Mouse (Mus musculus): ENCODE results near the gene Foxa3. TPM values are rescaled to one million over a fixed set of nuclear protein-coding genes. Genes with fewer than 3 reads are reported as not detected.

The Foxa3 gene
- polyA plus RNA-seq, 1 experiment from 2014 or later: 0.81 TPM

DNA sequence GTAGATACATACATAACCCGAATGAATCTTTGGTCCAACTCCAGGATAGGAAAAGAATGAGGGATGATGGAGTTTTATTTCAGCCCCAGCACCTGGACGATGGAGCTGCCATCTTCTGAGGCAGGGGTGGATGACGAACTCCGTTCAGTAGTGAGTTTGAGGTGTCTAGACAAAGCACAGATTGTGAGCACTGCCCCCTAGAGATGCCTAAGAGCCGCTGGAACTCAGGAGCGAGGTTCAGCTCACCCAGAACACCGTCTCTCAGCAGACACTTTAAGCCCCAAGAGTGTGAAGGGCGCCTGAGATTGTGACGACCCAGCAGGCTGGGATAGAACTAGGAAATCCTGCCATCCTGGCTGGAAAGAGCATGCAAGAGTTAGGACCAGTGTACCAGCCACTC lies 24.5 kb downstream of the Foxa3 start:
- WGBS: 48% methylated on average over 9 of the region's 9 CpGs
- no peak overlapping the region for H3K27ac ChIP-seq
- peaks cover 28% of the 10 kb centered on the region; the same call in 1 of the 2 replicates for H3K36me3 ChIP-seq
- no peak overlapping the region for H3K4me2 ChIP-seq
- no peak overlapping the region for H3K9ac ChIP-seq (replicated peaks)
- H3K4me3 ChIP-seq (replicated peaks): no peak overlapping the region
- H3K9me3 ChIP-seq: no peaks in the 10 kb centered on the region
- ATAC-seq (ENCODE audit: insufficient number of reproducible peaks, insufficient read depth, low FRiP score, low TSS enrichment, low read depth): no peak
- peaks cover 3% of the 10 kb centered on the region; the same call in 1 of the 2 replicates for H3K27me3 ChIP-seq
- peaks cover 9% of the 10 kb centered on the region for H3K4me1 ChIP-seq (replicated peaks)

DNA sequence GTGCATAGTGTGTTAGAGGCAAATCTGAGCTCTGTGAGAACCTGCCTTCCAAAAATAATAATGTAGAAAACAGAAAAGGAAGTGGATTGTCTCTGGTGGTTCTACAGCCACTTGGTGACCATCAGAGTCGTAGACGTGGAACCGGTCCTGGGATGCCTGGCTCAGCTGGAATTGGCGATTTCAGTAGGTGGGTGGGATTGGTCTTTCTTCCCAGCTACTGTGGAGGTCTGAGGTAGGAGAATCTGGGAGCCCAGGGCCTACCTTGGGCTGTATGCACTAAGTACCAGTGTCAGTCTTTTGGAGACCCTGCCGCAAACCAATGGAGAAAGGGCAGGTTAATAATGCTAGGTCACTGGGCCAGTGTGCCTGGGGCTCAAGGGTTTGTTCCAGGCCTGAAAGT lies 30.3 kb downstream of the Foxa3 start:
- Histone ChIP-seq H3K4me3 (replicated peaks) (peak overlapping the region; percentile 56), H3K27me3 (peaks cover 40% of the 10 kb centered on the region), H3K36me3 (peaks cover 22% of the 10 kb centered on the region; the same call in 1 of the 2 replicates), H3K4me2 (peak overlapping the region; percentile 84), H3K9ac (replicated peaks) (no peak overlapping the region), H3K27ac (no peak overlapping the region), H3K4me1 (replicated peaks) (peaks cover 15% of the 10 kb centered on the region; the same call in 1 of the 2 replicates), H3K9me3 (no peaks in the 10 kb centered on the region)
- 87% methylated on average over 5 of the region's 5 CpGs for WGBS
- ATAC-seq (ENCODE audit: insufficient number of reproducible peaks, insufficient read depth, low FRiP score, low TSS enrichment, low read depth): no peak

DNA sequence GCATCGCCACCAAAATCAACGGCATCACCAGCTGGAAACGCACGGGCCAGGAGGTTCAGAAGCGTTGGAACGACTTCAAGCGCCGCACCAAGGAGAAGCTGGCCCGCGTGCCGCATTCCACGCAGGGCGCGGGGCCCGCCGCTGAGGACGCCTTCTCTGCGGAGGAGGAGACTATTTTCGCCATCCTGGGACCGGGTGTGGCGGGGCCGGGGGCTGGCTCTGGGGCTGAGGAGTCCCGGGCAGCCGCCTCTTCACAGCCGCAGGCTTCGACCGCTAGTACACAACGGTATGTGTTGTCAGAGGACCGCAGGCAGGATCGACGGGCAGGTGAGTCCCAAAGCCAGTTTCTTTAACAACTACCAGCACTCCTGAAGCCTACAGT lies 31.1 kb downstream of the Foxa3 start:
- H3K9ac ChIP-seq (replicated peaks): peak overlapping the region; percentile 63
- H3K27ac ChIP-seq: no peak overlapping the region
- peaks cover 19% of the 10 kb centered on the region; the same call in 1 of the 2 replicates for H3K36me3 ChIP-seq
- H3K9me3 ChIP-seq: no peaks in the 10 kb centered on the region
- H3K4me3 ChIP-seq (replicated peaks): peak overlapping the region; percentile 56
- ATAC-seq (ENCODE audit: insufficient number of reproducible peaks, insufficient read depth, low FRiP score, low TSS enrichment, low read depth): no peak
- H3K4me2 ChIP-seq: peak overlapping the region; percentile 84
- peaks cover 15% of the 10 kb centered on the region; the same call in 1 of the 2 replicates for H3K4me1 ChIP-seq (replicated peaks)
- WGBS: 3% methylated on average over 31 of the region's 31 CpGs
- peaks cover 44% of the 10 kb centered on the region for H3K27me3 ChIP-seq

DNA sequence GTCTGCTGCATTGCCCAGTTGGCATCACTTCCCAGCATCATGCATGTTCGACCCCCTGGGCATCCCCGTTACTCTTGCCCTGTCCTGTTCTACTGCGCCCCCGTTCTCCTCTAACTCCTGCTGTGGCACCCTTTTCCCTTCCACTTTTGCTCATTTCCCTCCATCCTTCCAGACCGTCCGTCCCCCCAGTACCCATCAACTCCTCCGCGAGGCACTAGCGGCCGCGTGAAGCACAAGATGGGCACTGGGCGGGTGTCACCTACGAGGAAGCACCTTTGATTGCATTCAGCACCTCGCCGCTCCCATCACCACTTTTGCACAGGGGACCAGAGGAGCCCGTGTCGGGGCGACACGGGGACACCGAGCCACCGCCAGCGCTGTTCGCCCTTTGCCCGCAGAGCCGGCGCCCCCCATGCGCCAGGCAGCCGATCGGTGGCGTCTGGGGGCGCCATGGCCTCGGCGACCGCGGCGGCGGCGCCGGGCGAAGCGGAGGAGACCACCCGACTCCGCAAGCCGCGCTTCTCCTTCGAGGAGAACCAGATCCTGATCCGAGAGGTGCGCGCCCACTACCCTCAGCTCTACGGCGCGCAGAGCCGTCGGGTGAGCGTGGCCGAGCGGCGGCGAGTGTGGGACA lies 31.6 kb downstream of the Foxa3 start:
- 1% methylated on average over 54 of the region's 59 CpGs for WGBS
- peak overlapping the region; percentile 56 for H3K4me3 ChIP-seq (replicated peaks)
- H3K4me2 ChIP-seq: peak overlapping the region; percentile 84
- peaks cover 15% of the 10 kb centered on the region; the same call in 1 of the 2 replicates for H3K4me1 ChIP-seq (replicated peaks)
- no peaks in the 10 kb centered on the region for H3K9me3 ChIP-seq
- H3K27ac ChIP-seq: no peak overlapping the region
- H3K9ac ChIP-seq (replicated peaks): peak overlapping the region; percentile 63
- H3K27me3 ChIP-seq: peaks cover 44% of the 10 kb centered on the region
- peaks cover 17% of the 10 kb centered on the region; the same call in 1 of the 2 replicates for H3K36me3 ChIP-seq
- 0 out of 2 replicates have a peak, but pooled peaks have one; percentile 3 for ATAC-seq (ENCODE audit: insufficient number of reproducible peaks, insufficient read depth, low FRiP score, low TSS enrichment, low read depth)

DNA sequence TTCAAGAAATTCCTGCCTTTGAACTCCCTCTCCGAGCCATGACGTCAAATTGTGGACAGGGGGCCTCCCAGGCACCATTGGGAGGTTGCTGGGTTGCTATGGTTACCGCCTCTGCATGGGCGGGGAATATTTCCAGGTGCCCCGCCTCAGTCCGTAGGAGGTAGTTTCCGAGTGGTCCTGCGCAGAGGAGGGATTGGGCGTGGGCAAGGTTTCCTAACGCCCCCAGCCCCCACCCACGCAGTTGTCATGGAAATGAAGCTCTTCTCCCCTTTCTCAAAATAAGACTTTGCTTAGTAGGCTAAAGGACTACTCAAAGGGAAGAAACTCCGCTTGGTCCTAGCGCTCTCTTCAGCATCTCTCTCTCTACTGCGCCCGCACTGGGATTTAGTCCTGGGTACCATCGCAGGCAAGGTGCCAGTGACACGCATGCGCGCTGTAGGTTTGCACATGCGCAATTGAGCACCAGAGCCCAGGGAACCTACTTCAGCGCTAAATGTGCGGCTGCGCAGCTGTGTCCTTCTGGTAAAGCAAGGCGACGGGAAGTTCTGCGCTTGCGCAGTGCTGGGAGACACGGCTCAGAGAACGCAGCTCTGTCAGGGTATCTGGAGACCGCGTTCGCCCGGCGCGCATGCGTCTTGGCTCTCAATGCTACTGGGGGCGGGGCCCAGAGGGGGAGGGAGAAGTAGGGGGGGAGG lies 32.6 kb downstream of the Foxa3 start, which contains the start of gene Mypop:
TSS of gene Mypop (plus strand) at position 645 of the 695 bp plus-strand sequence.
- Histone ChIP-seq H3K4me1 (replicated peaks) (peaks cover 15% of the 10 kb centered on the region; the same call in 1 of the 2 replicates), H3K36me3 (peaks cover 8% of the 10 kb centered on the region; the same call in 1 of the 2 replicates), H3K4me2 (peak within 1 kb of the TSS; percentile 84), H3K27ac (peak within 1 kb of the TSS; percentile 84), H3K9me3 (no peaks in the 10 kb centered on the region), H3K27me3 (peaks cover 44% of the 10 kb centered on the region), H3K4me3 (replicated peaks) (peak within 1 kb of the TSS; percentile 56), H3K9ac (replicated peaks) (peak within 1 kb of the TSS; percentile 63)
- peak; percentile 92 for ATAC-seq (ENCODE audit: insufficient number of reproducible peaks, insufficient read depth, low FRiP score, low TSS enrichment, low read depth)
- WGBS: under 1% methylated on average over 37 of the region's 37 CpGs

DNA sequence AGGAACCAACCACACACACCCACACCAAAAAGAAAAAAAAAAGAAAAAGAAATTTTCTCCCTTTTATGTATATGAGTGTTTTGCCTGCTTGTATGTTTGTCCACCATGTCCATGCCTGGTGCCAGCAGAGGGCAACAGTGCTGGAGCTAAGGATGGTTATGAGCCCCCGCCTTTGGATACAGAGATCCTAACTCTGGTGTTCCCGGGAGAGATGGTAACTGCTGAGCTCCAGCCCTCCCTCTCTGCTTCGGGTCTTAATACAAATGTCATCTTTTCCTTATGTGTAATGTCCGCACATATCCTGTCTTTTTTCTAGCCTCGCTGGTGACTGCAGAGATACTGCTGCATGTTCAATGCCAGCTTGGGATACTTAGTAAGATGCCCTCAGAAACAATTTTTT lies 33.3 kb downstream of the Foxa3 start:
- ATAC-seq (ENCODE audit: insufficient number of reproducible peaks, insufficient read depth, low FRiP score, low TSS enrichment, low read depth): no peak
- Histone ChIP-seq H3K4me3 (replicated peaks) (peak overlapping the region; percentile 56), H3K9ac (replicated peaks) (no peak overlapping the region), H3K9me3 (no peaks in the 10 kb centered on the region), H3K4me1 (replicated peaks) (peaks cover 15% of the 10 kb centered on the region; the same call in 1 of the 2 replicates), H3K27me3 (peaks cover 44% of the 10 kb centered on the region), H3K27ac (peak overlapping the region; percentile 84), H3K36me3 (peaks cover 4% of the 10 kb centered on the region; the same call in 1 of the 2 replicates), H3K4me2 (peak overlapping the region; percentile 84)
- WGBS: 13% methylated on average over 5 of the region's 5 CpGs

DNA sequence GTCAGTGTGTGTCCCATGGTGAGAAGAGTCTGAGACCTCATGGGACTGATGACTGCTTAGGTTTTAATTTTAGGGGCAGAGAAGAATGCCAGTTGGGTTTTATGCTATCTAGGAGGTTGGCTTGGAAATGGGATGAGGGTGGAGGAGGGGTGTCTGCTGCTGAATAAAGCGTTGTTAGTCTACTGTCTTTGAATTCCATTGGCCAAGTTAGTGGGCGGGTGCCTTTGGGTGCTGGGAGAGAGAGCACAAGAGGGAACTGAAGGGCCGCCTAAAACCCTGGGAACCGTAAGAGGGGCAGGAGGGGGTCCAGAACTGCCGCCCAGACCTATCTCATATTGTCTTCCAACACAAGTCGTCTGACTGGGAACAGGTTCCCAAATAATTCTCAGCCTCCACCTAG lies 34.6 kb downstream of the Foxa3 start:
- Histone ChIP-seq H3K9me3 (no peaks in the 10 kb centered on the region), H3K9ac (replicated peaks) (no peak overlapping the region), H3K27me3 (peaks cover 40% of the 10 kb centered on the region), H3K4me1 (replicated peaks) (peaks cover 15% of the 10 kb centered on the region; the same call in 1 of the 2 replicates), H3K4me3 (replicated peaks) (no peak overlapping the region), H3K27ac (no peak overlapping the region), H3K36me3 (no peaks in the 10 kb centered on the region), H3K4me2 (no peak overlapping the region)
- ATAC-seq (ENCODE audit: insufficient number of reproducible peaks, insufficient read depth, low FRiP score, low TSS enrichment, low read depth): no peak
- 69% methylated on average over 6 of the region's 6 CpGs for WGBS

DNA sequence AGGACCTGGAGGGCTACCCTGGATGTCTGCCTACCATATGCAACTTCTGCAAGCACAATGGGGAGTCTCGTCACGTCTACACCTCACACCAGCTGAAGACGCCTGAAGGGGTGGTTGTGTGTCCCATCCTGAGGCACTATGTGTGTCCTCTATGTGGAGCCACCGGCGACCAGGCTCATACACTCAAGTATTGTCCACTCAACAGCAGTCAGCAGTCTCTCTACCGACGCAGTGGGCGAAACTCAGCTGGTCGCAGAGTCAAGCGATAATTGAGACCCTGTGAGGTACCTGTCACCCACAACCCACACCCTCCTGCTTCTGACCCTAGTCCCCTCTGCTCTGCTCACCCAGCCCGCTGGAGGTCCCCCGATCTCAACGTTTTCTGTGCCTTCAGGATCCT lies 35.6 kb downstream of the Foxa3 start:
- Histone ChIP-seq H3K27ac (no peak overlapping the region), H3K9me3 (no peaks in the 10 kb centered on the region), H3K36me3 (no peaks in the 10 kb centered on the region), H3K9ac (replicated peaks) (no peak overlapping the region), H3K4me2 (no peak overlapping the region), H3K27me3 (peaks cover 30% of the 10 kb centered on the region), H3K4me3 (replicated peaks) (no peak overlapping the region), H3K4me1 (replicated peaks) (peaks cover 15% of the 10 kb centered on the region; the same call in 1 of the 2 replicates)
- 68% methylated on average over 13 of the region's 13 CpGs for WGBS
- ATAC-seq (ENCODE audit: insufficient number of reproducible peaks, insufficient read depth, low FRiP score, low TSS enrichment, low read depth): no peak

DNA sequence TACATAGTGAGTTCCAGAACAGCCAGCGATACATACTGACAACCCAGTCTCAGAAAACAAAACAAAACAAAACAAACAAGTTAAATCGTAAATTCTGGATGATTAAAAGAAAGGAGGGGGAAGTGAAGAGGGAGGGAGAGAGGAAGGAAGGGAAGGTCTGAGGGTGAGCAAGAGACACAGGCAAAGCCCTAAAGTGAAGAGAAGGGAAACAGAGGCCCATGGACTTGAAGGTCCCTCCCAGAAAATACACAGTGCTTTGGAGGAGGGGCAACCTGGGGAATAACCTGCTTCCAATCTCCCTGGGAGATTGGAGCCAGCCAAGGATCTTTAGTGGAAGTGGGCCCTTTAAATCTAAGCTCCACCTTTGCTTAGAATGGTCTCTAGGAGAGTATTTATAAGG lies 36.2 kb downstream of the Foxa3 start, which contains the start of gene Nanos2:
TSS of gene Nanos2 (plus strand) at position 301 of the 400 bp plus-strand sequence.
- ATAC-seq (ENCODE audit: insufficient number of reproducible peaks, insufficient read depth, low FRiP score, low TSS enrichment, low read depth): no peak
- Histone ChIP-seq H3K4me2 (no peak within 1 kb of the TSS), H3K27ac (no peak within 1 kb of the TSS), H3K27me3 (peaks cover 23% of the 10 kb centered on the region), H3K36me3 (no peaks in the 10 kb centered on the region), H3K4me1 (replicated peaks) (peaks cover 12% of the 10 kb centered on the region; the same call in 1 of the 2 replicates), H3K9me3 (no peaks in the 10 kb centered on the region), H3K4me3 (replicated peaks) (no peak within 1 kb of the TSS), H3K9ac (replicated peaks) (no peak within 1 kb of the TSS)
- 56% methylated on average over 2 of the region's 2 CpGs for WGBS

DNA sequence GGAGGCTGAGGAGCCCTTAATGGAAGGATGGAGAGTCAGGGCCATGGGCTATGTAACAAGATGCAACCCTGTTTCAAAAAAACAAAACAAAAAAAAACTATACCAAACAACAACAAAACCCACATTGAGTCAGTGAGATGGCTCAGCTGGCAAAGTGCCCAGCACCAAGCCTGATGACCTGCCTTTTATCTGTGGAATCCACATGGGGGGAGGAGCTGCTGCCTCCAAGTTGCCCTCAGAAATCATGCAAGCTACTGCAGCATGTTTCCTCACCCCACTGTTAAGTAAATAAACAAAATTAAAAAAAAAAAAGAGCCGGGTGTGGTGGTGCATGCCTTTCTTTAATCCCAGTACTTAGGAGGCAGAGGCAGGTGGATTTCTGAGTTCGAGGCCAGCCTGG lies 36.8 kb downstream of the Foxa3 start:
- Histone ChIP-seq H3K27me3 (peaks cover 17% of the 10 kb centered on the region), H3K36me3 (no peaks in the 10 kb centered on the region), H3K4me3 (replicated peaks) (no peak overlapping the region), H3K4me2 (no peak overlapping the region), H3K4me1 (replicated peaks) (peaks cover 6% of the 10 kb centered on the region; the same call in 1 of the 2 replicates), H3K9ac (replicated peaks) (no peak overlapping the region), H3K27ac (no peak overlapping the region), H3K9me3 (no peaks in the 10 kb centered on the region)
- no peak for ATAC-seq (ENCODE audit: insufficient number of reproducible peaks, insufficient read depth, low FRiP score, low TSS enrichment, low read depth)
- 74% methylated on average over 2 of the region's 2 CpGs for WGBS

DNA sequence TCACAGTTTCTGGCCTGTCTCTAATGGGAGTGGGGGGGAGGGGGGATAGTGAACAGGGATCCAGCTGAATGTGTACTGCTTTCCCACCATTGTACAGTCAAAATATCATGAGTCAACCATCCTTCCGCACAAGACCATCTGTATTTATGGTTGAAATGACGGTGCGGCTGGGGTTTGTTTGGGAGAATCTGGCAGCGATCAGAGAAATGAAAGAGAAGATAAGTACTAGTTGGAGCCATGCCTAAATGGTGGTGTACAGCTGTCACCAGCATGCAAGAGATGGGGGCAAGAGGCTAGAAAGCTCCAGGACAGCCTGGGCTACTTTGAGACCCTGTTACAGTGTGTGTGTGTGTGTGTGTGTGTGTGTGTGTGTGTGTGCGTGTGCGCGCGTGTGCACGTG lies 45.0 kb downstream of the Foxa3 start:
- H3K9me3 ChIP-seq: no peaks in the 10 kb centered on the region
- no peak overlapping the region for H3K4me2 ChIP-seq
- H3K9ac ChIP-seq (replicated peaks): no peak overlapping the region
- no peak overlapping the region for H3K27ac ChIP-seq
- no peaks in the 10 kb centered on the region for H3K36me3 ChIP-seq
- WGBS: 92% methylated on average over 9 of the region's 9 CpGs
- H3K4me3 ChIP-seq (replicated peaks): no peak overlapping the region
- H3K27me3 ChIP-seq: peaks cover 16% of the 10 kb centered on the region
- no peaks in the 10 kb centered on the region for H3K4me1 ChIP-seq (replicated peaks)
- no peak for ATAC-seq (ENCODE audit: insufficient number of reproducible peaks, insufficient read depth, low FRiP score, low TSS enrichment, low read depth)

All from limb, embryonic 12.5 days (tissue).